Mouse (Mus musculus): ENCODE measurements around the gene Gdpd3.
A peak's percentile ranks its signal among the peaks of the same experiment; 100 is the strongest.
"Not testable (repeated sequence)": the region's sequence is repeated elsewhere in the genome, so short reads cannot be mapped to it uniquely, and the experiment has no call there.

The Gdpd3 gene

GRCm38 (mm10) chr7:126766201-126766600 is at the start of gene Gdpd3:
Gene Gdpd3, plus strand, starts transcription at chr7:126766334.
- DNase-seq = no peak

DNA sequence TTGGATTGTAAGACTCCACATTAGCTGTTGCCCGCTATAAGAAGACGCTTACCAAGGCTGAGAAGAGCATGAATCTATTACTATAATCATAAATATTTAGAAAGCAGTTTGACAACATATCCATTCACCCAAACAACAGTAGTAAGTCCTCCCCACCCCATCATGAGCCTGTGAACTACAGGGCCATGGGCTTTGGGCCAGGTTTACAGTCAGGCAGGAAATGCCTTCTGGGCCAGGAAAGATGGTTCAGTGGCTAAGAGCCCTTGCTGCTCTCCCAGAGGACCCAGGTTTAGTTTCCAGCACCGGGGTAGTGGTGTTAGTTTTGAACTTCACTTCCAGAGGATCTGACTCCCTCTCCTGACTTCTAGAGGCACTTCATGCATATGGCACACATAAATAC is 48.6 kb upstream of the Gdpd3 start:
- no peak for DNase-seq

DNA sequence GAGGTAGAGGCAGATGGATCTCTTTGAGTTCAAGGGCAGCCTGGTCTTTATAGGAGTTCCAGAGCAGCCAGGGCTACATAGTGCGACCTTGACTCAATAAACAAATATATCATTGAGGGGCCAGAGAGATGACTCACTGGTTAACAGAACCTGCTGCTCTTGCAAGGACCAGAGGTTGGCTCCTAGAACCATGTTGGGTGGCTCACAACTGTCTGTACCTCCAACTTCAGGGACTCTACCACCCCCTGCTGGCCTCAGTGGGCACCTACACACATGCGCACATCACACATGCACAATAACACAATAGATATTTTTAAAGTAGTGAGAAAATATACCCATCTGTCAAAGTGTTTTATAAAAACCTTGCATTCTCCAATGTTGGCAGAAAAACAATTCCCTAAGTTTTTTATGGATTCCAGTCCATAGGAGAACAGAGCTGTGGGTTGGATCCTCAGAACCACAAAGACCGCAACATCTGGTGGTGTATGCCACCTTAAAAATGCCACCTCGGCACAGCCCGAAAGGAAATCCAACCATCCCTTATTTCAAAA is 47.3 kb upstream of the Gdpd3 start:
- DNase-seq = no peak

- no peak for DNase-seq
Observed at GRCm38 (mm10) chr7:126721635-126722034, 44.5 kb upstream of the Gdpd3 start.

GRCm38 (mm10) chr7:126725077-126725476 is 41.1 kb upstream of the Gdpd3 start:
- DNase-seq = no peak

- no peak for DNase-seq
Observed at GRCm38 (mm10) chr7:126725667-126726066, 40.5 kb upstream of the Gdpd3 start.

- not testable (repeated sequence) for DNase-seq
Observed at GRCm38 (mm10) chr7:126730256-126730789, 35.8 kb upstream of the Gdpd3 start.

DNA sequence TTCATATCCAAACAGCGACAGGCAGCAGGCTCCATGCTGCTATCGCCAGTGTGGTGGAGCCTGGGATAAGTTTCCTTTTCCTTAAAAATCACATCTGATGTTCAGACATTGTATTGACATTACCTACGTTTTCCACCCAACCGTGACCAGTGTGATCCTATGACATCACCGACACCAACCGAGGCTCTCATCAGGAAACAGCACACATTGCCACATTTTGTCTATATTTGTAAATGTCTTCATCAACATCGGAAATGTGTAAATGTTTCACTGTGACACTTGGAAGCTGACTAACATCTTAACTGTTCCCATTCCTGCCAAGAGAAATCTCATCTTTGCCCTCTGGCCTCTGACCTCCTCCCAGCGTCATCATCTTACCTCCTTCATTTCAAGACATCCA is 30.0 kb upstream of the Gdpd3 start:
- DNase-seq = no peak

- peak; percentile 57 for DNase-seq
Observed at GRCm38 (mm10) chr7:126739551-126739950, 26.6 kb upstream of the Gdpd3 start.

- DNase-seq = no peak
Observed at GRCm38 (mm10) chr7:126740132-126740735, 25.9 kb upstream of the Gdpd3 start.

- DNase-seq = no peak
Observed at GRCm38 (mm10) chr7:126740977-126741376, 25.2 kb upstream of the Gdpd3 start.

DNA sequence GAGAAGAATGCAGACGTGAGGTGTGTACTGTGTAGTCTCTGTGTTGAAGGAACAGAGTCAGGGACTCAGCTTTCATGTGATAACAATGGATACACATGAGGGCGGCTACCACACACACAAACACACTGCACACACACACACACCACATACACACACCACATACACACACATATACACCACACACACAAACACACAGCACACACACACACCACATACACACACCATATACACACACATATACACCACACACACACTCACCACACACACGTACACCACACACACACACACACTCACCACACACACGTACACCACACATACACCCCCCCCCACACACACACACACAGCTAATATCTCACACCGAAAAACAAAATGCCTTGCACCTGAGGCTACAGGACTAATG is 24.7 kb upstream of the Gdpd3 start:
- DNase-seq = no peak

GRCm38 (mm10) chr7:126741964-126742482 is 24.1 kb upstream of the Gdpd3 start:
- DNase-seq = no peak

GRCm38 (mm10) chr7:126746066-126746465 is 20.1 kb upstream of the Gdpd3 start:
- DNase-seq = no peak

DNA sequence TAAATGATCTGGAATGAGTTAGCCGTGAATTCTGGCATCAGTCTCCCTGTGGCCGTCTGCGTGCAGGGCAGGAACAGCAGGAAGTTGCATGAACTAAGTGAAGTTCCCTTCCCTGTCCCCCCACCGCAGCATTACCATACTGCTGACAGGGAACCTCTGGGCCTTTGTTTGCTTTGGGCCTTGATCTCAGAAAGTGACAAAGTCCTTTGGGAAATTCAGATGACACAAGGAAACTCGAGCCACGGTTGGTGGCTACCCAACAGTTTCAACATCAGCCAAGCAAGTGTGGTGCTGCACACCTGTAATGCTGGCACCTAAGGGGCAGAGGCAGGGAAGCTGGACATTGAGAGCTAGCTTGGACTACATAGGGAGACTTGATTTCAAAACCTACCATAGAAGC is 19.3 kb upstream of the Gdpd3 start:
- no peak for DNase-seq

DNA sequence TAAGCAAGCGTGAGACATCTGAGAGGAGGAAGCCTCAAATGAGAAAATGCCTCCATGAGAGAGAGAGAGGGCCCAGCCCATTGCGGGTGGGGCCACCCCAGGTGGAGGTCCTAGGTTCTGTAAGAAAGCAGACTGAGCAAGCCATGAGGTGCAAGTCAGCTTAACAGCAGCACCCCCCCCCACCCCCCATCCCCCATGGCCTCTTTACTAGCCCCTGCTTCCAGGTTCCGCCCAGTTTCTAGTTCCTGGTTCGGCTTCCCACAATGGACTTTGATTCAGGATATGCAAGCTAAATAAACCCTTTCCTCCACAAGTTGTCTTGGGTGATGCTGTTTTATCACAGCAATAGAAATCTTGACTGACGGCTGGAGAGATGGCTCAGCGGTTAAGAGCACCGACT is 17.3 kb upstream of the Gdpd3 start:
- DNase-seq = no peak

- DNase-seq = no peak
Observed at GRCm38 (mm10) chr7:126749582-126750343, 16.4 kb upstream of the Gdpd3 start.

DNA sequence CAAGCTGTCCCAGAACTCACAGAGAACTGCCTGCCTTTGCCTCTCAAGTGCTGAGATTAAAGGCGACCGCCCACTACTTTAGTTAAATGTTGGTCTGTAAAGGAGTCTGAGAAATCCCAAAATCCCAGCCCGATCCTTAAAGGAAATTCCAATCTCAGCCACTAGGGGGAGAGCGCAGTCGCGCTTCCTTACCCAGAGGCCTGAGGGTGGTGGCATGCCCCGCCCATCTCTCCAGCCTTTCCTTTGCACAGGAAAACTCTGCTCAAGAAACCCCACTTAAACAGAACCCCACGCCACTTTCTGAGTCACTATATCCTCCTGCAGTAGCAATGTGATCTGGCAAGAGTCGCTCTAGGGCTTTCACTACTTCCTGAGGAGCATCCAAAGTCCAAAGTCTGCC is 11.3 kb upstream of the Gdpd3 start:
- DNase-seq = peak; percentile 65

DNA sequence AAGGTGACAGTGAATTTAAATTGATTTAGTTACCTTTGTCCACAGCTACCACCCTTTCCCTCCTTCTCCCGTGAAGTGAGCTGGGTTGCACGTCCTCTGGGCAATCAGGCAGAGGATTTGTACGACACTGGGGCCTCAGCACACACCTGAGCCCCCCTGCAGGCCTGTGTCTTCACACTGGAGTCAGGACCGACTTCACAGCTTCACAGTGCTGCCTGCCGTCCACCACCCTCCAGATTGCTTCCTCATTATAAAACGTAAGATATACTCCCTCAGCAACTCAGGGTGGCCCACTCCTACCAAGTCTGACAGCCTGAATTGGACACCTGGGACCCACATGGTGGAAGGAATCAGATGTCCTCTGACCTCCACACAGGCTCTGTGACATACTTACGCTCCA is 7.6 kb upstream of the Gdpd3 start:
- DNase-seq = no peak

DNA sequence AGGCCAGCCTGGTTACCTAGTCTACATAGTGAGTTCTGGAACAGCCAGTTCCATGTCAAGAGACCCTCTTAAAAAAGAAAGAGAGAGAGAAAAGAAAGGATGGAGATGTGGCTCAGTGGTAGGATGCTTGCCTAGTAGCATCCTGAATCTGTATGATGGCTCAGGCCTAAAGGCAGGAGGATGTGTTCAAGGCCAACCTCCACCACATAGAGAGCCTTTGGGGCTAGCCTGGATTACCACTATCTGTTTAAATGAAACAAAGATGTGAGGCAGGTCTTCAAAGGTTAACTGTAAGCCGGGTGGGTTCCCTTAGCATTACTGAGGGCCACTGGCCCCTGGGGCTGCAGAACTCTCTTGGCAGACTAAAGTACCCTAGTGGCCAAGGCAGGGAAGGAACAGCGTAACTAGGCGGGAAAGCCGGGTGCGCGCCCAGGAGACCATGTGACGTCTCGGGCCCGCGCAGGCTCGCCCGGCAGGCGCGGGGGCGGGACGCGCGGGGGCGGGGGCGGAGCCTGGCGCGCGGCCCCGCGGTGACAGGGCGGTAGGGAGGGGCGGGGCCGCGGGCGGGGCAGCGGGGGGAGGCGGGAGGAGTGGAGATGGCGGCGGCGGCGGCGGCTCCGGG is 7.0 kb upstream of the Gdpd3 start, which contains the start of gene Mapk3:
Gene Mapk3, plus strand, starts transcription at position 552 of the 622 bp plus-strand sequence.
- peak; percentile 87 for DNase-seq

DNA sequence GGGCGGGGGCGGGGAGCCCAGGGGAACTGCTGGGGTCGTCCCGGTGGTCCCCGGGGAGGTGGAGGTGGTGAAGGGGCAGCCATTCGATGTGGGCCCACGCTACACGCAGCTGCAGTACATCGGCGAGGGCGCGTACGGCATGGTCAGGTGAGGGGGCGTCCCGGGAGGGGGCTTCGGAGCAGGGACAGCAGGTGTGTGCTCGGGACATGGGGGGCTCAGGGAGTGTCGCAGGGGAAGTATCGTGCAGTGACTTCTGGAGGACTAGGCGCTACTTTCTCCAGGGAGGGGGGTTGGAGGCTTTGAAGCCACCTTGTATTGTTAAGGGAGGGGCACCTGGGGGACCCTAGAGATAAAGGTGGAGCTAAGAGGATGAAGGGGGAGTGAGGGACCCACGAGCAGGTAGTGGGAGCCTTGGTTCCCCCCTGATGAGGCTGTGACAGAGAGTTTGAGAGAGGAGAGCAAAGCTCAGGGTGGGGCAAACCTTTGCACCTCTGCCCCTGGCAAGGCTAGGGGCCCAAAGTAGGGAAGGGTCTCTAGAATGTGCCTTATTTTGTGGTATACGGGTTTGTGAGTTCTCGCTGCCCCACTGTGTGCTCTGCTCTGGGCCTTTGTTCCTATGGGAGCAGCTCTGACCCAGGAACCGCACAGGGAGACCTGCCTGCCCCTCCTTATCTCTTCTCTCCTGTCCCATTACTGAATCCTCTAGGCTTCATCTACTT is 6.3 kb upstream of the Gdpd3 start:
- no peak for DNase-seq

- no peak for DNase-seq
Observed at GRCm38 (mm10) chr7:126760391-126760802, 5.7 kb upstream of the Gdpd3 start.

DNA sequence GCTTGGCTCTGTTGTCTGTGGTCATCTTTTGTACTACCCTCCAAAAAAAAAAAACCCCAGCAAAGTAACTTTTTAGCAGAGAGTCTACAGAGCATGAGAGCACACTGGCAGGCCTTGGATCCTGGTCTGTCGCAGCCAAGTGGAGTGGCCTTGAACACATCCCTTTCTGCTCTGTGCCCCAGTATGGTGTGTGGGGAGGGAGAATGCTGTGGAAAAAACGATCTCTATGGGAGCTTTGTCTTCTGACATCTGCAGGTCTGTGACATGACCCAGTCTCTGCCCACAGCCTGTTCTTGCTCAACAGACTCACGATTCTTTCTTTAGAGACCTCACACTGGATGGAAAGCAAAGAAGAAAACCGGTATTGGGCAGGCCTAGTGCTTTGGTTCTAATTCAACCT is 5.2 kb upstream of the Gdpd3 start:
- no peak for DNase-seq
